Mouse (Mus musculus): ENCODE results near the gene Dynlrb1. TPM values are rescaled to one million over a fixed set of nuclear protein-coding genes. Genes with fewer than 3 reads are reported as not detected.

The Dynlrb1 gene
- 100 to 1,000 TPM in 1 of 2 experiments, 10 to 100 TPM in 1; 99.5 to 122 TPM for total RNA-seq (2023)

GRCm38 (mm10) chr2:155236362-155236992 lies at the start of gene Dynlrb1:
Dynlrb1 (plus strand) TSS chr2:155236533.

DNA sequence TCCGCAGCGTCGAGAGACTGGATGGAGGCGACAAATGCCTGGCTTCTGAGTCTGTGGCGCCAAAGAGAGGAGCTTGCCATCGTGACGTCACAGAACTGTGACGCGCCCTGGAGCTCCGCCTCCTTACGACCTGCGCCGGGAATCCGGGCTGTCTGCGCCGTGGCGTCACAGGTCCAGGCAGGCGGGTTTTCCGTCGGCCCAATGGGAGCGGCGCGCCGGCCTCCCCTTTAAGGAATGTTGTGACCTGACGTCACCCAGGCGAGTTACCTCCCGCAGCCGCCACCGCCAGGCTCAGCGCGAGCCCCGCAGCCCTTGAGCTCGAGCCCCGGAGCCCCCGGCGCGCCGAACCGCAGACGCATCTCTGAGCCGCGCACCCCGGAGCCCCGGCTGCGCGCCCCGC lies 39.9 kb downstream of the Dynlrb1 start, which contains the start of gene Map1lc3a:
Gene Map1lc3a, plus strand, starts transcription at position 103 of the 400 bp plus-strand sequence.

Other genes with a start within 250 kb of the Dynlrb1 start
- not detected for gene Gm14226, start 218.3 kb upstream of the Dynlrb1 start, total RNA-seq (2023)
- 10 to 100 TPM; 11.8 to 12.1 TPM for gene Ahcy, start 162.0 kb upstream of the Dynlrb1 start, total RNA-seq (2023)
- 100 to 1,000 TPM; 139 to 149 TPM for gene Itch, start 103.0 kb upstream of the Dynlrb1 start, total RNA-seq (2023)
- 10 to 100 TPM; 48.5 to 57.6 TPM for gene Map1lc3a, start 39.8 kb downstream of the Dynlrb1 start, total RNA-seq (2023)
- 10 to 100 TPM; 17.7 to 20.2 TPM for gene Pigu, start 120.9 kb downstream of the Dynlrb1 start, total RNA-seq (2023)
- 100 to 1,000 TPM; 174 to 200 TPM for gene Trp53inp2, start 144.5 kb downstream of the Dynlrb1 start, total RNA-seq (2023)
- gene Ncoa6, start 237.4 kb downstream of the Dynlrb1 start, total RNA-seq (2023), result 10 to 100 TPM; 60.0 to 70.4 TPM

All from monocyte, adult 59 days (primary cell).